Mouse (Mus musculus) C2C12 (cell line): ENCODE measurements around the gene Pcdh8. TPM values are rescaled to one million over a fixed set of nuclear protein-coding genes. Genes with fewer than 3 reads are reported as not detected.

ENCODE experiments used
- H3K27me3 ChIP-seq: one replicate; pipeline ENCODE4 v1.6.1; 2011; ENCODE audit not compliant: control insufficient read depth, insufficient read depth, insufficient read length
- H3K36me3 ChIP-seq: one replicate; pipeline ENCODE4 v1.6.1; 2011; ENCODE audit not compliant: control insufficient read depth, insufficient read depth
- H3K4me3 ChIP-seq: one replicate; pipeline ENCODE4 v1.5.1; 2011; ENCODE audit warnings: mild to moderate bottlenecking, control low read depth; ENCODE audit not compliant: poor library complexity, insufficient read depth, severe bottlenecking
- H3K79me2 ChIP-seq: one replicate; pipeline ENCODE4 v1.6.1; 2011; ENCODE audit not compliant: control insufficient read depth, insufficient read depth
- H3K79me3 ChIP-seq: one replicate; pipeline ENCODE4 v1.6.1; 2011; ENCODE audit warnings: low read depth, control low read depth
- H3ac ChIP-seq: one replicate; pipeline ENCODE3; 2011; ENCODE audit warnings: low read depth; ENCODE audit not compliant: control insufficient read depth, insufficient read length
- CEBPB ChIP-seq: IDR thresholded peaks from one replicate; pipeline ENCODE4 v1.6.1; 2011; ENCODE audit warnings: low read depth, mild to moderate bottlenecking, control low read depth, moderate library complexity
- CTCF ChIP-seq: IDR thresholded peaks from one replicate; pipeline ENCODE4 v1.5.1; 2011; ENCODE audit not compliant: control insufficient read depth, insufficient read depth, insufficient read length
- FOSL1 ChIP-seq: IDR thresholded peaks from one replicate; pipeline ENCODE4 v1.8.0; 2011; ENCODE audit warnings: mild to moderate bottlenecking, low read length; ENCODE audit not compliant: poor library complexity, insufficient read depth, severe bottlenecking
- MAX ChIP-seq: IDR thresholded peaks from one replicate; pipeline ENCODE4 v1.6.1; 2011; ENCODE audit warnings: mild to moderate bottlenecking, control low read depth
- MYOD1 ChIP-seq: IDR thresholded peaks from one replicate; pipeline ENCODE4 v1.6.1; 2011; ENCODE audit warnings: low read depth; ENCODE audit not compliant: control insufficient read depth, insufficient read length
- MYOG ChIP-seq: IDR thresholded peaks from one replicate; pipeline ENCODE4 v1.6.1; 2011; ENCODE audit not compliant: control insufficient read depth, insufficient read length; ENCODE audit errors: extremely low read depth
- USF1 ChIP-seq: IDR thresholded peaks from one replicate; pipeline ENCODE4 v1.6.1; 2011; ENCODE audit warnings: low read depth, mild to moderate bottlenecking, control low read depth, moderate library complexity
- polyA plus RNA-seq: library from polyadenylated mRNA; unstranded; fragments of >200 nt; fragmentation: generic; extraction: Trizol; gene quantifications from one replicate; pipeline ENCODE4 v1.2.1, GENCODE M21; 2012; ENCODE audit warnings: missing spikeins

Pcdh8 gene
- polyA plus RNA-seq, 1 experiment: 0.07 TPM

DNA sequence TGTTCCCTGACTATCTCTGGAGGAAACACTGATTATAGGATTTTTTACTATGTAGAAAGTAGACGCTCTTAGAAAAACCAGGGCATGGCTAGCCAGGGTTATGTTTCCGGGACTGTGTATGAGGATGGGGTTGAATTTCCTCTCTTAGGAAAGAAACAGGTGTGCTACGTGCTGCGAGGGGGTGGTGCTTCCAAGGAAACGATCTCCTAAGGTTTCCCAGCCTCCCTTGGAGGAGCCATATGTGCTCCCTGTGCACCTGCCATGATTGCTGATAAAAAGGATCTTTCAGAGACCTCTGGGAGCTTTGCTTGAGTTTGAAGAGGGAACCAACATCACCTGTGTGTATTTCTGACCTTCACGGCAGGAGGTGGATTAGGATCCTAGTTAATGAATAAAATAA lies 16.8 kb upstream of the Pcdh8 start:
- TF ChIP-seq USF1: no peak
- no peak for TF ChIP-seq CEBPB
- TF ChIP-seq CTCF: no peak
- no peak for TF ChIP-seq MAX
- no peak for TF ChIP-seq MYOG
- TF ChIP-seq MYOD1: no peak
- no peak for TF ChIP-seq FOSL1
- H3K79me3 ChIP-seq: no peaks in the 10 kb centered on the region
- H3ac ChIP-seq: no peak overlapping the region
- H3K79me2 ChIP-seq: no peaks in the 10 kb centered on the region
- no peak overlapping the region for H3K4me3 ChIP-seq
- no peaks in the 10 kb centered on the region for H3K36me3 ChIP-seq
- H3K27me3 ChIP-seq: no peaks in the 10 kb centered on the region

DNA sequence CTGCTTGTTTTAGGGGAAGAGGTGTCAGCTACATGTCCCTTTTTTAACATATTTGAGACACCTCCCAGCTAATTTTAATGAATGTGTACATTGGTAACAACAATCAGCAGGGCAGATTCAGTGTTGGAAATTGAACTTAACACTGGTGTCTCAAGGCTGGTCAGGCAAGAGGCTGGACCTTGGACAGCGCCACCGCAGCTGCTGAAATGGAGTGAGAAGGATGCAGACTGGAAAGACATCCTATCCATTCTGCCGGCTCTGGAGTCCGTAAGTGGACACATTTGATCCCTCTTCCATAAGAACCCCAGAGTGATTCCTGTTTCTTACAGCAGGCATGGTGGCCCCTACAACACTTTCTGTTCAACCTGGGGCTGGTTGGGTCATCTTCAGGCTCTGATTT lies 14.3 kb upstream of the Pcdh8 start:
- TF ChIP-seq CTCF: no peak
- no peak for TF ChIP-seq CEBPB
- TF ChIP-seq MYOD1: no peak
- TF ChIP-seq MYOG: no peak
- TF ChIP-seq MAX: no peak
- no peak for TF ChIP-seq FOSL1
- no peak for TF ChIP-seq USF1
- no peaks in the 10 kb centered on the region for H3K36me3 ChIP-seq
- H3ac ChIP-seq: no peak overlapping the region
- no peaks in the 10 kb centered on the region for H3K27me3 ChIP-seq
- no peaks in the 10 kb centered on the region for H3K79me3 ChIP-seq
- no peaks in the 10 kb centered on the region for H3K79me2 ChIP-seq
- no peak overlapping the region for H3K4me3 ChIP-seq

DNA sequence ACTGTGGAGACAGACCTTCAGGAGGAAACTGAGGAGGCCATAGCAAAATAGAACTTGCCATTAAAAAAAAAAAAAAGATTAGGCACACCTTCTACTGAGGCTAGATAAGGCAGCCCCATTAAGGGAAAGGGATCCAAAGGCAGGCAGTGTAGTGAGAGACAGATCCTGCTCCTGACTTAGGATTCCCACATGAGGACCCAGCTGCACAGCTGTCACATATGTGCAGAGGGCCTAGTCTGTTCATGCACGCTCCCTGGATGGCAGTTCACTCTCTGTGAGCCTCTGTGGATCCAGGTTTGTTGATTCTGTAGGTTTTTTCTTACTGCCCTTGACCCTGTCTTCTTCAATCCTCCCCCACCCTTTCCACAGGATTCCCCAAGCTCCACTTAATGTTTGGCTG lies 9.8 kb upstream of the Pcdh8 start:
- Histone ChIP-seq H3K4me3 (no peak overlapping the region), H3K79me2 (no peaks in the 10 kb centered on the region), H3ac (no peak overlapping the region), H3K27me3 (no peaks in the 10 kb centered on the region), H3K36me3 (no peaks in the 10 kb centered on the region), H3K79me3 (no peaks in the 10 kb centered on the region)
- TF ChIP-seq FOSL1 (no peak), USF1 (no peak), MYOD1 (no peak), CEBPB (no peak), MYOG (no peak), MAX (no peak), CTCF (no peak)

DNA sequence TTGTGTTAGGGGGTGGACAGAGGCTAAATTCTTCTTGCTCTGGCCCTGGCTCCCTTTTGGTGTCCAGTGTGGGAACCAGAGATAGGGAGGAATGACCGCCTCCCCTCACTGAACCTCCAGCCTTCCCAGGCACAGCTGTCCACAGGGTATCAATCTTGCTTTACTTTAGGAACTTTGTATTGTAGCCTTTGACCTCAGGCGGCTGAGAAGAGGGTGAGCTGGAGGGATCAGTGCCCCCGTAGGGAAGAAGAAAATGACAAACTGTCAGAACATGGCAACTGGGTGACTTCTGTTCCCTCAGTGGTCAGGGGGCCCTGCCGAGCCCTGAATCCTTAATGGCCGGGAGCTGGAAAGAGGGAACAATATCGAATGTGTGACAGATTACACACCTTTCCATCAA lies 9.2 kb upstream of the Pcdh8 start:
- Histone ChIP-seq H3K36me3 (no peaks in the 10 kb centered on the region), H3K79me2 (no peaks in the 10 kb centered on the region), H3ac (no peak overlapping the region), H3K27me3 (no peaks in the 10 kb centered on the region), H3K4me3 (no peak overlapping the region), H3K79me3 (no peaks in the 10 kb centered on the region)
- TF ChIP-seq CEBPB: no peak
- TF ChIP-seq MYOD1: no peak
- TF ChIP-seq MYOG: no peak
- TF ChIP-seq CTCF: no peak
- TF ChIP-seq USF1: no peak
- no peak for TF ChIP-seq MAX
- TF ChIP-seq FOSL1: no peak

DNA sequence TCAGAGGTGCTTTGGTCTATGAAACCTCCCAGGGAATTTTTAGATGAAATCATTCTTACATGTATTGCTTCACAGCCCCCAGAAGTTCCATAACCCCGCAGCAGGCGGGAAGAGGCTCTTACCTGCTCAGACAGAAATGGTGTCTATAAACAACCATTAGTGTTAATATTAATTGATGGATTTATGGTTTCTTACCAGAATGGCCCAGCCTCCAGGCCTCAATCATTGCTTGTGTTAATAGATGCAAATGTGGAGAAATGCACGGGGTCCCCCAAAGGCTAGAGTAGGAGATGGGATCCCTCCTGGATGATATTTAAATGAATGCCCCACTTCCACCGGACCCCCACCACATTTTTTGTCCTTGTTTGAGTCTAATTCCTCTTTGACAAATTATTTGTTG lies 8.7 kb upstream of the Pcdh8 start:
- H3ac ChIP-seq: no peak overlapping the region
- H3K36me3 ChIP-seq: no peaks in the 10 kb centered on the region
- H3K79me3 ChIP-seq: no peaks in the 10 kb centered on the region
- peaks cover 3% of the 10 kb centered on the region for H3K27me3 ChIP-seq
- no peak for TF ChIP-seq CEBPB
- no peak for TF ChIP-seq USF1
- TF ChIP-seq FOSL1: no peak
- no peak for TF ChIP-seq MYOG
- no peak for TF ChIP-seq CTCF
- no peak for TF ChIP-seq MYOD1
- TF ChIP-seq MAX: no peak
- H3K79me2 ChIP-seq: no peaks in the 10 kb centered on the region
- H3K4me3 ChIP-seq: no peak overlapping the region

DNA sequence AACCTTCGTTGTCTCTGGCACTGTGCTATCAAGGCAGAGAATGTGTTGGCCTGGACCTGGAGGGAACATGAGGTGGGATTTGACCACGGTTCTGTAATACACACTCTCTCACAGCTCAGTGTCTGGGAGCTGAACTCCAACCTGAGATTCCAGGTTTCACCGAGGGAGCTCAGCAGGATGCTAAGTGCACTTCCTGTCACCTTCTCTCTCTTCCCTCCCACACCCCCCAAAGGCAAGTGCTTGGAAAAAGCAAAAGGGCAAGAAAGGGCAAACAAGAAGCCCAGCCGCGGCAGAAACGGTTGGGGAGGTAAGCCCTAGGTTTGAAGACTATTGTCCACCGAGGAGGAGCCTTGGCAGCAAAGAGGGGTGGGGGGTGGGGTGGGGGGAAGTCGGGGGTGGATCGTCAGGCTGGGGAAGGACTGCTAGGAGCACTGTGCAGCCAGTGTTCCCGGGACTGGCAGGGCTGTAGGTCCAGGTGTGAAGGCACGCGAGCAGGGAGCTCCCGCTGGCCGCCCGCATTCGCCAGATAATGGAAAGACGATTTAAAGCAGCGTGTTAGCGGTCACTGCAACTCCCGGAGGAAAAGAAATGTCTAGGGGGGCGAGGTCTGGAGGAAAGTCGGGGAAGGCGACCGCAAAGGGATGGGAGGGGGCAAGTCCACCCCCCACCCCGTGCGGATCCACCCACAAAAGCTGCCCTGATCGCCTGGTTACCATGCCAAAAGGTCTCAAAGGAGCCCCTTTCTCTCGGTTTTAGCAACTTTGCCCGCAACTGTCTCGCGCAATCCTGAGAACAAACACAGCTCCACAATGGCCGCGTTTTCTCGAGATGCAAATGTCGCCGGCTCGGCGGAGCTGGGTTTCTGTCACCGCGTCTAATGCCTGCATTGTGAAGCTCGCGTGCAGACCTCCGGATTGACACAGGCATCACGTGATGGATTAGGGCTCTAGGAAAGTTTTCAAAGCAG lies 2.6 kb upstream of the Pcdh8 start:
- H3K4me3 ChIP-seq: no peak overlapping the region
- TF ChIP-seq USF1: peak; percentile 21
- no peak for TF ChIP-seq MYOG
- H3K79me3 ChIP-seq: no peaks in the 10 kb centered on the region
- no peaks in the 10 kb centered on the region for H3K36me3 ChIP-seq
- H3K27me3 ChIP-seq: peaks cover 35% of the 10 kb centered on the region
- H3ac ChIP-seq: no peak overlapping the region
- no peaks in the 10 kb centered on the region for H3K79me2 ChIP-seq
